Mouse (Mus musculus): ENCODE data around the gene Ifnk.

The Ifnk gene

GRCm38 (mm10) chr4:35151756-35152155, at the start of gene Ifnk:
Ifnk (plus strand) TSS chr4:35152056.
- no peak for DNase-seq (ENCODE audit: extremely low read depth, low read depth, low spot score)

- DNase-seq (ENCODE audit: extremely low read depth, low read depth, low spot score) = no peak
Observed at GRCm38 (mm10) chr4:35105115-35105773, 46.6 kb upstream of the Ifnk start.

GRCm38 (mm10) chr4:35112452-35112851, 39.4 kb upstream of the Ifnk start:
- no peak for DNase-seq (ENCODE audit: extremely low read depth, low read depth, low spot score)

- no peak for DNase-seq (ENCODE audit: extremely low read depth, low read depth, low spot score)
Observed at GRCm38 (mm10) chr4:35113516-35114248, 38.2 kb upstream of the Ifnk start.

- DNase-seq (ENCODE audit: extremely low read depth, low read depth, low spot score) = no peak
Observed at GRCm38 (mm10) chr4:35114950-35115349, 36.9 kb upstream of the Ifnk start.

GRCm38 (mm10) chr4:35115933-35116332, 35.9 kb upstream of the Ifnk start:
- DNase-seq (ENCODE audit: extremely low read depth, low read depth, low spot score) = no peak

GRCm38 (mm10) chr4:35117144-35117543, 34.7 kb upstream of the Ifnk start:
- no peak for DNase-seq (ENCODE audit: extremely low read depth, low read depth, low spot score)

GRCm38 (mm10) chr4:35118851-35119250, 33.0 kb upstream of the Ifnk start:
- no peak for DNase-seq (ENCODE audit: extremely low read depth, low read depth, low spot score)

GRCm38 (mm10) chr4:35120159-35120558, 31.7 kb upstream of the Ifnk start:
- DNase-seq (ENCODE audit: extremely low read depth, low read depth, low spot score) = no peak

- no peak for DNase-seq (ENCODE audit: extremely low read depth, low read depth, low spot score)
Observed at GRCm38 (mm10) chr4:35120575-35120974, 31.3 kb upstream of the Ifnk start.

- DNase-seq (ENCODE audit: extremely low read depth, low read depth, low spot score) = no peak
Observed at GRCm38 (mm10) chr4:35121060-35121459, 30.8 kb upstream of the Ifnk start.

GRCm38 (mm10) chr4:35123087-35123486, 28.8 kb upstream of the Ifnk start:
- no peak for DNase-seq (ENCODE audit: extremely low read depth, low read depth, low spot score)

GRCm38 (mm10) chr4:35124027-35124426, 27.8 kb upstream of the Ifnk start:
- DNase-seq (ENCODE audit: extremely low read depth, low read depth, low spot score) = no peak

GRCm38 (mm10) chr4:35125299-35125777, 26.5 kb upstream of the Ifnk start:
- no peak for DNase-seq (ENCODE audit: extremely low read depth, low read depth, low spot score)

GRCm38 (mm10) chr4:35126776-35127175, 25.1 kb upstream of the Ifnk start:
- DNase-seq (ENCODE audit: extremely low read depth, low read depth, low spot score) = no peak

- DNase-seq (ENCODE audit: extremely low read depth, low read depth, low spot score) = no peak
Observed at GRCm38 (mm10) chr4:35127759-35128158, 24.1 kb upstream of the Ifnk start.

GRCm38 (mm10) chr4:35130411-35130948, 21.4 kb upstream of the Ifnk start:
- no peak for DNase-seq (ENCODE audit: extremely low read depth, low read depth, low spot score)

GRCm38 (mm10) chr4:35131592-35131991, 20.3 kb upstream of the Ifnk start:
- no peak for DNase-seq (ENCODE audit: extremely low read depth, low read depth, low spot score)

GRCm38 (mm10) chr4:35133411-35133810, 18.4 kb upstream of the Ifnk start:
- no peak for DNase-seq (ENCODE audit: extremely low read depth, low read depth, low spot score)

- no peak for DNase-seq (ENCODE audit: extremely low read depth, low read depth, low spot score)
Observed at GRCm38 (mm10) chr4:35134846-35135611, 16.8 kb upstream of the Ifnk start.

GRCm38 (mm10) chr4:35135806-35136205, 16.1 kb upstream of the Ifnk start:
- no peak for DNase-seq (ENCODE audit: extremely low read depth, low read depth, low spot score)
